In genomic region chr7:98326051-98326450, GRCm38 (mm10) we compare ENCODE assay signal across 23 mouse cellular contexts. TPM values are rescaled to one million over a fixed set of nuclear protein-coding genes. Genes with fewer than 3 reads are reported as not detected.
DNase-seq lines count a peak whose midpoint lies in the region; ATAC-seq and TF ChIP-seq lines count a peak whose summit lies in the region.
"Had no signal": no experiment of that assay in that cellular context is flagged by ENCODE, and none has a peak within 500 bp of the region (broad histone marks: within the 10 kb centered on the region; RNA-seq: fewer than 3 reads in every experiment).

No protein-coding gene starts in this region.

- H3K27me3 ChIP-seq in heart, adult 2 months (ENCODE audit: control insufficient read depth, insufficient read depth, low read length), result no peaks in the 10 kb centered on the region
- no peaks in the 10 kb centered on the region for H3K27me3 ChIP-seq in midbrain, embryonic 11.5 days (ENCODE audit: control insufficient read depth, insufficient read depth, low read length)
- H3K27me3 ChIP-seq in midbrain, embryonic 10.5 days (ENCODE audit: low read depth, poor library complexity, severe bottlenecking), result no peaks in the 10 kb centered on the region
- H3K27me3 ChIP-seq in liver, postnatal 0 days (ENCODE audit: insufficient read depth, low read length), result no peaks in the 10 kb centered on the region
- H3K27me3 ChIP-seq: CH12.LX, Patski had no signal

- peaks cover 5% of the 10 kb centered on the region for H3K4me1 ChIP-seq in heart, adult 2 months (ENCODE audit: control insufficient read depth, insufficient read depth, low read length)
- no peaks in the 10 kb centered on the region for H3K4me1 ChIP-seq in midbrain, embryonic 11.5 days (ENCODE audit: control insufficient read depth, insufficient read depth, low read length)
- peaks cover 6% of the 10 kb centered on the region for H3K4me1 ChIP-seq in midbrain, embryonic 10.5 days
- H3K4me1 ChIP-seq in liver, postnatal 0 days (ENCODE audit: insufficient read depth), result peaks cover 37% of the 10 kb centered on the region

- H3K27ac ChIP-seq in heart, adult 2 months, result no peak overlapping the region
- no peak overlapping the region for H3K27ac ChIP-seq in midbrain, embryonic 11.5 days (ENCODE audit: low read depth, low read length)
- no peak overlapping the region for H3K27ac ChIP-seq in midbrain, embryonic 10.5 days (replicated peaks)
- H3K27ac ChIP-seq in liver, postnatal 0 days (ENCODE audit: low read depth), result no peak overlapping the region

- no peak for TF ChIP-seq EP300 in heart, adult 2 months (IDR thresholded peaks at IDR 0.05; ENCODE audit: insufficient read depth, low read depth, low read length)
- TF ChIP-seq EP300 in liver, postnatal 0 days (IDR thresholded peaks at IDR 0.05; ENCODE audit: low read depth), result no peak

- no peak for TF ChIP-seq CTCF in heart, adult 2 months (IDR thresholded peaks at IDR 0.05)
- no peak for TF ChIP-seq CTCF in liver, postnatal 0 days (IDR thresholded peaks at IDR 0.05; ENCODE audit: low read depth)

- H3K4me3 ChIP-seq in heart, adult 2 months, result no peak overlapping the region
- H3K4me3 ChIP-seq in midbrain, embryonic 11.5 days (ENCODE audit: low read depth, low read length), result no peak overlapping the region
- no peak overlapping the region for H3K4me3 ChIP-seq in midbrain, embryonic 10.5 days
- no peak overlapping the region for H3K4me3 ChIP-seq in liver, postnatal 0 days (ENCODE audit: low read depth, low read length)

- H3K4me2 ChIP-seq in midbrain, embryonic 11.5 days, result no peak overlapping the region
- H3K4me2 ChIP-seq in liver, postnatal 0 days (ENCODE audit: low read depth, low read length), result no peak overlapping the region

- no peaks in the 10 kb centered on the region for H3K9me3 ChIP-seq in midbrain, embryonic 11.5 days (ENCODE audit: control insufficient read depth, low read length)
- no peaks in the 10 kb centered on the region for H3K9me3 ChIP-seq in midbrain, embryonic 10.5 days (replicated peaks)
- no peaks in the 10 kb centered on the region for H3K9me3 ChIP-seq in liver, postnatal 0 days (ENCODE audit: low read length)
- H3K9me3 ChIP-seq: G1E had no signal

- TF ChIP-seq POLR2A in heart, adult 2 months (IDR thresholded peaks at IDR 0.05; ENCODE audit: insufficient read depth, low read depth, low read length), result no peak

- H3K9ac ChIP-seq in heart, adult 2 months (ENCODE audit: low read depth, low read length), result no peak overlapping the region
- H3K9ac ChIP-seq in midbrain, embryonic 11.5 days (ENCODE audit: low read length), result no peak overlapping the region
- H3K9ac ChIP-seq in liver, postnatal 0 days (replicated peaks), result no peak overlapping the region

- intact Hi-C loops in heart, adult 2 months (cut with DNase I), result no loop called here

- 74% methylated on average over 7 of the region's 7 CpGs for WGBS in heart, adult 2 months
- 88% methylated on average over 7 of the region's 7 CpGs for WGBS in midbrain, embryonic 11.5 days
- whole genome bisulfite sequencing in midbrain, embryonic 10.5 days, result 89% methylated on average over 7 of the region's 7 CpGs
- WGBS in liver, postnatal 0 days (ENCODE audit: insufficient replicate concordance), result 89% methylated on average over 7 of the region's 7 CpGs

- no peaks in the 10 kb centered on the region for H3K36me3 ChIP-seq in heart, adult 2 months (ENCODE audit: control insufficient read depth, insufficient read depth, low read length)
- H3K36me3 ChIP-seq in midbrain, embryonic 11.5 days (ENCODE audit: control insufficient read depth, insufficient read depth, low read length), result no peaks in the 10 kb centered on the region
- H3K36me3 ChIP-seq in midbrain, embryonic 10.5 days, result no peaks in the 10 kb centered on the region
- H3K36me3 ChIP-seq in liver, postnatal 0 days (replicated peaks; ENCODE audit: insufficient read depth, low read length), result no peaks in the 10 kb centered on the region
- H3K36me3 ChIP-seq: G1E had no signal

- DNase-seq in heart, adult 11 months, result peak; percentile 86
- DNase-seq in heart, adult 2 months, result no peak
- DNase-seq in lung, postnatal 36 days, result peak; percentile 51
- DNase-seq in lung, postnatal 10 days, result no peak
- DNase-seq in midbrain, embryonic 11.5 days (ENCODE audit: low spot score, missing footprints), result peak; percentile 45
- DNase-seq in midbrain, embryonic 10.5 days (ENCODE audit: low spot score), result no peak
- DNase-seq in Muller cell, postnatal 12 days (ENCODE audit: inconsistent ontology term), result peak; percentile 68
- DNase-seq in liver, postnatal 0 days, result no peak
- DNase-seq: adrenal gland, adult 2 months; adrenal gland, adult 8-10 months; adrenal gland, postnatal 10 days; adrenal gland, postnatal 14 days; adrenal gland, postnatal 25 days; adrenal gland, postnatal 36 days; B cell, adult 2 months; cerebellum, adult 11 months; cerebellum, adult 11-12 months; cerebellum, adult 18-20 months had no signal

- no peaks in the 10 kb centered on the region for H3K79me2 ChIP-seq in heart, adult 2 months (replicated peaks; ENCODE audit: control insufficient read depth, insufficient read depth, low read length)

- ATAC-seq in midbrain, embryonic 11.5 days (ENCODE audit: low FRiP score), result no peak
- no peak for ATAC-seq in liver, postnatal 0 days
- ATAC-seq: activated CD4-positive, CD25-positive, alpha-beta regulatory T cell, adult 4 months; CD4-positive, CD25-positive, alpha-beta regulatory T cell, adult 4 months; Patski had no signal

RNA-seq across cellular contexts. Expression of gene Acer3, which starts 5.0 kb away (rescaled TPM):
- 10 to 100 TPM; 11.0 to 13.2 TPM for total RNA-seq in heart, adult 2 months (2021)
- 5.5 and 8.7 TPM in 2 replicates for polyA plus RNA-seq in heart, adult 2 months (2012; rRNA removed)
- 15.8 and 16.6 TPM in 2 replicates for polyA plus RNA-seq in midbrain, embryonic 11.5 days (2014; fragmentation: Nextera tagmentation; extraction: Ambion mirVana)
- 19.4 and 19.5 TPM in 2 replicates for polyA plus RNA-seq in midbrain, embryonic 10.5 days (2016; fragmentation: Nextera tagmentation; extraction: Ambion mirVana)
- 18.7 and 19.4 TPM in 2 replicates for polyA plus RNA-seq in liver, postnatal 0 days (2015; fragmentation: Nextera tagmentation; extraction: Ambion mirVana)

RNA-seq across cellular contexts. Expression of gene Tsku, which starts 35.1 kb away (rescaled TPM):
- 1 to 10 TPM; 2.2 to 2.5 TPM for total RNA-seq in heart, adult 2 months (2021)
- 4.9 and 5.9 TPM in 2 replicates for polyA plus RNA-seq in heart, adult 2 months (2012; rRNA removed)
- polyA plus RNA-seq in midbrain, embryonic 11.5 days (2014; fragmentation: Nextera tagmentation; extraction: Ambion mirVana), result 7.3 and 7.7 TPM in 2 replicates
- polyA plus RNA-seq in midbrain, embryonic 10.5 days (2016; fragmentation: Nextera tagmentation; extraction: Ambion mirVana), result 7.7 and 10.0 TPM in 2 replicates
- 8.3 and 18.9 TPM in 2 replicates for polyA plus RNA-seq in liver, postnatal 0 days (2015; fragmentation: Nextera tagmentation; extraction: Ambion mirVana)
- total RNA-seq: G1E had no signal
- polyA plus RNA-seq: activated CD4-positive, CD25-positive, alpha-beta regulatory T cell, adult 4 months; CD4-positive, CD25-positive, alpha-beta regulatory T cell, adult 4 months; G1E had no signal

Comparison
In these comparisons a context has a peak if more than half of its experiments do, and no peak if none do; other contexts are left out.
1. DNase-seq: peak in heart, adult 11 months (single experiment), lung, postnatal 36 days (single experiment), midbrain, embryonic 11.5 days (single experiment) and Muller cell, postnatal 12 days (single experiment); none in heart, adult 2 months (0 of 2), lung, postnatal 10 days (single experiment), midbrain, embryonic 10.5 days (single experiment) and liver, postnatal 0 days (single experiment).